In genomic region chr11:94730261-94730660, GRCm38 (mm10) we compare ENCODE assay signal across 9 mouse cellular contexts. TPM values are rescaled to one million over a fixed set of nuclear protein-coding genes. Genes with fewer than 3 reads are reported as not detected.
DNase-seq lines count a peak whose midpoint lies in the region; ATAC-seq lines count a peak whose summit lies in the region.
"Had no signal": no experiment of that assay in that cellular context is flagged by ENCODE, and none has a peak within 500 bp of the region (broad histone marks: within the 10 kb centered on the region; RNA-seq: fewer than 3 reads in every experiment).

No protein-coding gene starts in this region.

- H3K9ac ChIP-seq in midbrain, embryonic 11.5 days (ENCODE audit: low read length), result no peak overlapping the region
- H3K9ac ChIP-seq in midbrain, embryonic 15.5 days, result no peak overlapping the region
- no peak overlapping the region for H3K9ac ChIP-seq in intestine, embryonic 16.5 days (ENCODE audit: low read depth, low read length)
- no peak overlapping the region for H3K9ac ChIP-seq in liver, embryonic 13.5 days

- no peaks in the 10 kb centered on the region for H3K9me3 ChIP-seq in midbrain, embryonic 11.5 days (ENCODE audit: control insufficient read depth, low read length)
- H3K9me3 ChIP-seq in midbrain, embryonic 15.5 days, result no peaks in the 10 kb centered on the region
- H3K9me3 ChIP-seq in intestine, embryonic 16.5 days (ENCODE audit: control insufficient read depth, low read length), result no peaks in the 10 kb centered on the region
- H3K9me3 ChIP-seq in liver, embryonic 13.5 days (replicated peaks), result no peaks in the 10 kb centered on the region

- H3K4me2 ChIP-seq in midbrain, embryonic 11.5 days, result no peak overlapping the region
- H3K4me2 ChIP-seq in midbrain, embryonic 15.5 days, result no peak overlapping the region
- no peak overlapping the region for H3K4me2 ChIP-seq in intestine, embryonic 16.5 days (ENCODE audit: low read depth, low read length)
- no peak overlapping the region for H3K4me2 ChIP-seq in liver, embryonic 13.5 days

- ATAC-seq in midbrain, embryonic 11.5 days (ENCODE audit: low FRiP score), result 0 out of 2 replicates have a peak, but pooled peaks have one; percentile 33
- no peak for ATAC-seq in midbrain, embryonic 15.5 days (replicated peaks)
- 0 out of 2 replicates have a peak, but pooled peaks have one; percentile 33 for ATAC-seq in intestine, embryonic 16.5 days
- no peak for ATAC-seq in liver, embryonic 13.5 days (ENCODE audit: low read depth)

- H3K4me1 ChIP-seq in midbrain, embryonic 11.5 days (ENCODE audit: control insufficient read depth, insufficient read depth, low read length), result no peaks in the 10 kb centered on the region
- H3K4me1 ChIP-seq in midbrain, embryonic 15.5 days, result no peaks in the 10 kb centered on the region
- H3K4me1 ChIP-seq in intestine, embryonic 16.5 days (ENCODE audit: control insufficient read depth, insufficient read depth, low read length), result no peaks in the 10 kb centered on the region; the same call in 1 of the 2 replicates
- H3K4me1 ChIP-seq in liver, embryonic 13.5 days (replicated peaks), result no peaks in the 10 kb centered on the region

- no peaks in the 10 kb centered on the region for H3K36me3 ChIP-seq in midbrain, embryonic 11.5 days (ENCODE audit: control insufficient read depth, insufficient read depth, low read length)
- no peaks in the 10 kb centered on the region for H3K36me3 ChIP-seq in midbrain, embryonic 15.5 days (replicated peaks)
- no peaks in the 10 kb centered on the region for H3K36me3 ChIP-seq in intestine, embryonic 16.5 days (ENCODE audit: control insufficient read depth, insufficient read depth, low read length)
- no peaks in the 10 kb centered on the region for H3K36me3 ChIP-seq in liver, embryonic 13.5 days

- 41% methylated on average over 5 of the region's 5 CpGs for WGBS in midbrain, embryonic 11.5 days
- 35% methylated on average over 5 of the region's 5 CpGs for WGBS in midbrain, embryonic 15.5 days
- WGBS in intestine, embryonic 16.5 days, result 27% methylated on average over 5 of the region's 5 CpGs
- 24% methylated on average over 5 of the region's 5 CpGs for WGBS in liver, embryonic 13.5 days (ENCODE audit: insufficient replicate concordance)

- no peak overlapping the region for H3K27ac ChIP-seq in midbrain, embryonic 11.5 days (ENCODE audit: low read depth, low read length)
- H3K27ac ChIP-seq in midbrain, embryonic 15.5 days, result no peak overlapping the region
- no peak overlapping the region for H3K27ac ChIP-seq in intestine, embryonic 16.5 days (ENCODE audit: low read length)
- H3K27ac ChIP-seq in liver, embryonic 13.5 days, result no peak overlapping the region

- no peak overlapping the region for H3K4me3 ChIP-seq in midbrain, embryonic 11.5 days (ENCODE audit: low read depth, low read length)
- H3K4me3 ChIP-seq in midbrain, embryonic 15.5 days, result no peak overlapping the region
- no peak overlapping the region for H3K4me3 ChIP-seq in intestine, embryonic 16.5 days (ENCODE audit: low read length)
- no peak overlapping the region for H3K4me3 ChIP-seq in liver, embryonic 13.5 days (replicated peaks)

- DNase-seq in midbrain, embryonic 11.5 days (ENCODE audit: low spot score, missing footprints), result peak; percentile 94
- DNase-seq in adrenal gland, postnatal 14 days, result peak; percentile 83
- DNase-seq in embryo, embryonic 9.5 days (ENCODE audit: extremely low spot score), result peak; percentile 66
- DNase-seq in liver, embryonic 13.5 days, result peak; percentile 8
- peak; percentile 74 for DNase-seq in retina, postnatal 7 days (ENCODE audit: low read depth, low spot score)
- peak; percentile 72 for DNase-seq in urinary bladder, postnatal 25 days (ENCODE audit: low spot score)

- no peaks in the 10 kb centered on the region for H3K27me3 ChIP-seq in midbrain, embryonic 11.5 days (ENCODE audit: control insufficient read depth, insufficient read depth, low read length)
- H3K27me3 ChIP-seq in midbrain, embryonic 15.5 days (replicated peaks), result no peaks in the 10 kb centered on the region
- no peaks in the 10 kb centered on the region for H3K27me3 ChIP-seq in intestine, embryonic 16.5 days (replicated peaks; ENCODE audit: control insufficient read depth, insufficient read depth, low read length)
- H3K27me3 ChIP-seq in liver, embryonic 13.5 days, result no peaks in the 10 kb centered on the region

RNA-seq across cellular contexts. Expression of gene Cdc34b, which starts 11.3 kb away (rescaled TPM):
- polyA plus RNA-seq in midbrain, embryonic 11.5 days (2014; fragmentation: Nextera tagmentation; extraction: Ambion mirVana), result 0.22 TPM in 1 of 2 replicates, not detected in the other
- 0.14 TPM in 1 of 2 replicates, not detected in the other for polyA plus RNA-seq in midbrain, embryonic 15.5 days (2015; fragmentation: Nextera tagmentation; extraction: Ambion mirVana)
- total RNA-seq in adrenal gland, postnatal 14 days (2021), result not detected in 2 replicates
- polyA plus RNA-seq in intestine, embryonic 16.5 days (2015; fragmentation: Nextera tagmentation; extraction: Ambion mirVana), result not detected in 2 replicates
- polyA plus RNA-seq in liver, embryonic 13.5 days (2015; fragmentation: Nextera tagmentation; extraction: Ambion mirVana), result 0.08 TPM in 1 of 2 replicates, not detected in the other

RNA-seq across cellular contexts. Expression of gene Gm11541, which starts 26.0 kb away (rescaled TPM):
- polyA plus RNA-seq in midbrain, embryonic 11.5 days (2014; fragmentation: Nextera tagmentation; extraction: Ambion mirVana), result not detected in 2 replicates
- polyA plus RNA-seq in midbrain, embryonic 15.5 days (2015; fragmentation: Nextera tagmentation; extraction: Ambion mirVana), result not detected in 2 replicates
- total RNA-seq in adrenal gland, postnatal 14 days (2021), result not detected in 2 replicates
- polyA plus RNA-seq in intestine, embryonic 16.5 days (2015; fragmentation: Nextera tagmentation; extraction: Ambion mirVana), result 0.42 and 0.50 TPM in 2 replicates
- polyA plus RNA-seq in liver, embryonic 13.5 days (2015; fragmentation: Nextera tagmentation; extraction: Ambion mirVana), result not detected in 2 replicates
- total RNA-seq: gastrocnemius, postnatal 36 days had no signal

RNA-seq across cellular contexts. Expression of gene Tmem92, which starts 52.2 kb away (rescaled TPM):
- polyA plus RNA-seq in midbrain, embryonic 11.5 days (2014; fragmentation: Nextera tagmentation; extraction: Ambion mirVana), result not detected in 2 replicates
- polyA plus RNA-seq in midbrain, embryonic 15.5 days (2015; fragmentation: Nextera tagmentation; extraction: Ambion mirVana), result not detected in 2 replicates
- total RNA-seq in adrenal gland, postnatal 14 days (2021), result not detected in 2 replicates
- 0.11 TPM in 1 of 2 replicates, not detected in the other for polyA plus RNA-seq in intestine, embryonic 16.5 days (2015; fragmentation: Nextera tagmentation; extraction: Ambion mirVana)
- polyA plus RNA-seq in liver, embryonic 13.5 days (2015; fragmentation: Nextera tagmentation; extraction: Ambion mirVana), result not detected in 2 replicates
- total RNA-seq: gastrocnemius, postnatal 36 days had no signal

RNA-seq across cellular contexts. Expression of gene Xylt2, which starts 52.9 kb away (rescaled TPM):
- 8.2 and 12.0 TPM in 2 replicates for polyA plus RNA-seq in midbrain, embryonic 11.5 days (2014; fragmentation: Nextera tagmentation; extraction: Ambion mirVana)
- 12.8 and 14.5 TPM in 2 replicates for polyA plus RNA-seq in midbrain, embryonic 15.5 days (2015; fragmentation: Nextera tagmentation; extraction: Ambion mirVana)
- 20.5 and 22.6 TPM in 2 replicates for total RNA-seq in adrenal gland, postnatal 14 days (2021)
- 11.3 and 11.6 TPM in 2 replicates for polyA plus RNA-seq in intestine, embryonic 16.5 days (2015; fragmentation: Nextera tagmentation; extraction: Ambion mirVana)
- polyA plus RNA-seq in liver, embryonic 13.5 days (2015; fragmentation: Nextera tagmentation; extraction: Ambion mirVana), result 2.4 and 2.9 TPM in 2 replicates

Comparison
In these comparisons a context has a peak if more than half of its experiments do, and no peak if none do; other contexts are left out.
1. ATAC-seq: peak in midbrain, embryonic 11.5 days (single experiment) and intestine, embryonic 16.5 days (single experiment); none in midbrain, embryonic 15.5 days (single experiment) and liver, embryonic 13.5 days (single experiment).
2. DNase-seq: peak in every context shown above with its lines; median percentile 94 in midbrain, embryonic 11.5 days; 83 in adrenal gland, postnatal 14 days; 74 in retina, postnatal 7 days; 72 in urinary bladder, postnatal 25 days; 66 in embryo, embryonic 9.5 days; 8 in liver, embryonic 13.5 days.